Mouse (Mus musculus) hindbrain, embryonic 13.5 days (tissue): ENCODE data around the gene Nccrp1. TPM values are rescaled to one million over a fixed set of nuclear protein-coding genes. Genes with fewer than 3 reads are reported as not detected.

Source experiments
- microRNA-seq: library from miRNA; unstranded; fragments of <30 nt; microRNA quantifications from one replicate; pipeline ENCODE4, GENCODE M21; 2016
- polyA plus RNA-seq: library from polyadenylated mRNA; unstranded; fragments of >200 nt; fragmentation: Nextera tagmentation; extraction: Ambion mirVana; gene quantifications from 2 replicates; pipeline ENCODE4 v1.2.1, GENCODE M21; 2015

Gene Nccrp1
- polyA plus RNA-seq, 1 experiment from 2014 or later: not detected

Small RNA genes within 50 kb of the gene (microRNA-seq; reads per million reads assigned to microRNA genes)
- gene Mir7049: not detected

Other genes with a start within 250 kb of the Nccrp1 start
- 22.2 and 24.5 TPM in 2 replicates for gene Dll3, start 245.0 kb downstream of the Nccrp1 start, polyA plus RNA-seq
- 134 and 136 TPM in 2 replicates for gene Timm50, start 235.2 kb downstream of the Nccrp1 start, polyA plus RNA-seq
- gene Supt5, start 208.5 kb downstream of the Nccrp1 start, polyA plus RNA-seq: 92.1 and 97.7 TPM in 2 replicates
- gene Rps16, start 196.6 kb downstream of the Nccrp1 start, polyA plus RNA-seq: 537 and 543 TPM in 2 replicates
- 32.0 and 34.6 TPM in 2 replicates for gene Plekhg2, start 174.7 kb downstream of the Nccrp1 start, polyA plus RNA-seq
- 4.6 and 4.9 TPM in 2 replicates for gene Zfp36, start 167.0 kb downstream of the Nccrp1 start, polyA plus RNA-seq
- gene Med29, start 154.5 kb downstream of the Nccrp1 start, polyA plus RNA-seq: 43.7 and 44.8 TPM in 2 replicates
- gene Paf1, start 154.3 kb downstream of the Nccrp1 start, polyA plus RNA-seq: 93.0 and 100 TPM in 2 replicates
- gene Gmfg, start 109.8 kb downstream of the Nccrp1 start, polyA plus RNA-seq: 5.2 and 5.3 TPM in 2 replicates
- gene Lrfn1, start 95.3 kb downstream of the Nccrp1 start, polyA plus RNA-seq: 11.3 and 11.8 TPM in 2 replicates
- not detected in 2 replicates for gene Ifnl2, start 36.8 kb downstream of the Nccrp1 start, polyA plus RNA-seq
- gene Ifnl3, start 24.4 kb downstream of the Nccrp1 start, polyA plus RNA-seq: not detected in 2 replicates
- gene Sycn, start 6.4 kb downstream of the Nccrp1 start, polyA plus RNA-seq: not detected in 2 replicates
- 20.7 and 21.6 TPM in 2 replicates for gene Samd4b, start 50.9 kb upstream of the Nccrp1 start, polyA plus RNA-seq
- 21.5 and 22.1 TPM in 2 replicates for gene Pak4, start 50.9 kb upstream of the Nccrp1 start, polyA plus RNA-seq
- gene Acp7, start 84.1 kb upstream of the Nccrp1 start, polyA plus RNA-seq: not detected in 2 replicates
- 7.0 and 7.4 TPM in 2 replicates for gene Fbxo27, start 145.6 kb upstream of the Nccrp1 start, polyA plus RNA-seq
- 3.1 and 3.4 TPM in 2 replicates for gene Fbxo17, start 169.6 kb upstream of the Nccrp1 start, polyA plus RNA-seq
- gene Mrps12, start 194.6 kb upstream of the Nccrp1 start, polyA plus RNA-seq: 108 and 114 TPM in 2 replicates
- gene Sars2, start 194.7 kb upstream of the Nccrp1 start, polyA plus RNA-seq: 20.6 and 22.6 TPM in 2 replicates
- gene Ccer2, start 208.9 kb upstream of the Nccrp1 start, polyA plus RNA-seq: 3.1 and 3.6 TPM in 2 replicates
- gene Sirt2, start 219.5 kb upstream of the Nccrp1 start, polyA plus RNA-seq: 105 and 111 TPM in 2 replicates
- 58.6 and 59.5 TPM in 2 replicates for gene Nfkbib, start 220.3 kb upstream of the Nccrp1 start, polyA plus RNA-seq
- gene Rinl, start 241.7 kb upstream of the Nccrp1 start, polyA plus RNA-seq: 2.7 and 2.8 TPM in 2 replicates